Mouse (Mus musculus) megakaryocyte, embryonic 14.5 days (primary cell): Measurements from ENCODE around the gene Opn1sw.

ENCODE experiments used
- FLI1 ChIP-seq: IDR thresholded peaks from 2 replicates; pipeline ENCODE4 v1.6.1; 2012; ENCODE audit warnings: low read length, inconsistent platforms, mixed read lengths
- GATA1 ChIP-seq: IDR thresholded peaks from 3 replicates; pipeline ENCODE4 v1.6.1; 2012; ENCODE audit warnings: mixed read lengths, low read length, inconsistent platforms, borderline replicate concordance

DNA sequence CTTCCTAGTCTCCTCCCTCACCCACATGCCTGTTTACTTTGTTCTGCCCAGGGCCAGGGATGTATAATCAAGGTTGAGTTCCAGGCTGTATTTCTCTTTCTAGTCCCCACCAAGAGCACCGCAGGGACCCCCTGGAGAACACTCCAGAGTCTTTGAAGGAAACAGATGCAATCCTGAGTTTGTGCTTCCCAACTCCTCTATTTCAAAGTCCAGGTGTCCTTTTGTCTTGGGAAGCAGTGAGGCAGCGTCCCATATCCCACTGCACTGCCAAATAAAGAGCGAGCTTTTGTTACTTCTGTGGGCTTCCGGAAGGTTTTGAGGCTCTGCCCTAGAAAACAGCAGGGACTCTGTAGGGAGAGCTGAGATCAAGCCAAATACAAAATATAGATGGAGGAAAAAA is 11.6 kb upstream of the Opn1sw start:
- TF ChIP-seq GATA1 (no peak), FLI1 (no peak)
